In the genomic region with DNA sequence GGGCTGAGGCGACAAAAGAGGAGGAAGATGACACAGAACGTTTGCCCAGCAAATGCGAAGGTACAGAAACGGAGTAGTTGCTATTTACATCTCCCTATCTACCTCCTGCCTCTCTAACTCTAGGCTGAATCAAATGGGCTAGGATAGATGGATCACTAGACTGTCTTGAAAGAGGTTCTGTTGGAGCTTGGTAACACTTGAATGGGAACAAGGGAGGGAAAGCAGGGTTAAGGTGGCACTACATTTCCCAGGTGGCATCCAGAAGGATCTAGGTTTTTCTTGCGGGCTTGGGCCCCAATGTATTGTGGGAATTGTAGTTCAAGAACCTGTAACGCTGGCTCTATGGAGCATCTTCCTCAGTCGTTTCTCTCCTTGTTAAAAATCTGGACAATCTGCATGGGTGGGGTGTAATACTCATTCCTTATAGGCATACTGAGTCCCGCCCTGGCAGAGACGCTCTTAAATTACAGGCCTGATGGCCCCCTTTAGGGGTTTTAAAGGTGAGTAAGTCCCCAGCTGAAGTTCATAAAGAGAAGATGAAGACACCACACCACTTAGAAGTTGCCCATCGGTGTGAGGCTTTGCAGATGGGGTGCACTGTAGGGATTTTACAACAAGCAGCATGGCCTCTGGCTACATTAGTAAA, we compare ENCODE assay signal across 7 mouse cellular contexts. TPM values are rescaled to one million over a fixed set of nuclear protein-coding genes. Genes with fewer than 3 reads are reported as not detected.
A peak's percentile ranks its signal among the peaks of the same experiment; 100 is the strongest.
DNase-seq lines count a peak whose midpoint lies in the region; ATAC-seq lines count a peak whose summit lies in the region.

No protein-coding gene starts in this region.

- peaks cover 13% of the 10 kb centered on the region for H3K4me1 ChIP-seq in hindbrain, embryonic 16.5 days (ENCODE audit: control insufficient read depth, insufficient read depth, low read depth, low read length)

- ATAC-seq in hindbrain, embryonic 16.5 days, result peak; percentile 86

- H3K9me3 ChIP-seq in hindbrain, embryonic 16.5 days (ENCODE audit: control insufficient read depth, low read length), result no peaks in the 10 kb centered on the region

- H3K9ac ChIP-seq in hindbrain, embryonic 16.5 days (ENCODE audit: low read depth, low read length), result peak overlapping the region; percentile 67

- under 1% methylated on average over 10 of the region's 10 CpGs for WGBS in hindbrain, embryonic 16.5 days

- peak overlapping the region; percentile 55 for H3K4me3 ChIP-seq in hindbrain, embryonic 16.5 days (ENCODE audit: low read length)

- no peaks in the 10 kb centered on the region for H3K27me3 ChIP-seq in hindbrain, embryonic 16.5 days (replicated peaks; ENCODE audit: control insufficient read depth, insufficient read depth, low read length)

- DNase-seq in adipocyte (ENCODE audit: low spot score), result peak; percentile 91
- peak; percentile 68 to 80 for DNase-seq in cerebellum, postnatal 25 days
- peak; percentile 79 to 86 for DNase-seq in frontal cortex, postnatal 36 days (ENCODE audit: low spot score in 2 of 2)
- peak; percentile 67 to 76 for DNase-seq in left cerebral cortex, adult 18-20 months (ENCODE audit: low spot score in 2 of 2)
- DNase-seq in lung, postnatal 4 days, result peak; percentile 54 to 75
- peak; percentile 82 to 85 for DNase-seq in right cerebral cortex, adult 2 months (ENCODE audit: low spot score in 2 of 2)

- H3K4me2 ChIP-seq in hindbrain, embryonic 16.5 days (ENCODE audit: low read length), result peak overlapping the region; percentile 88

- H3K36me3 ChIP-seq in hindbrain, embryonic 16.5 days (ENCODE audit: control insufficient read depth, insufficient read depth, low read length), result peaks cover 12% of the 10 kb centered on the region

- H3K27ac ChIP-seq in hindbrain, embryonic 16.5 days (ENCODE audit: low read depth, low read length), result peak overlapping the region; percentile 64

RNA-seq across cellular contexts. Expression of gene Cnpy4, which starts 0.5 kb away (rescaled TPM):
- 28.2 and 30.3 TPM in 2 replicates for polyA plus RNA-seq in hindbrain, embryonic 16.5 days (2015; fragmentation: Nextera tagmentation; extraction: Ambion mirVana)
- total RNA-seq in left cerebral cortex, adult 18-20 months (2021), result 10 to 100 TPM; 13.0 to 16.3 TPM

RNA-seq across cellular contexts. Expression of gene Taf6, which starts 0.5 kb away (rescaled TPM):
- polyA plus RNA-seq in hindbrain, embryonic 16.5 days (2015; fragmentation: Nextera tagmentation; extraction: Ambion mirVana), result 64.7 and 75.2 TPM in 2 replicates
- total RNA-seq in left cerebral cortex, adult 18-20 months (2021), result 10 to 100 TPM; 42.4 to 43.2 TPM

RNA-seq across cellular contexts. Expression of gene Mblac1, which starts 6.3 kb away (rescaled TPM):
- polyA plus RNA-seq in hindbrain, embryonic 16.5 days (2015; fragmentation: Nextera tagmentation; extraction: Ambion mirVana), result 12.8 and 14.5 TPM in 2 replicates
- 1 to 10 TPM; 8.6 TPM for total RNA-seq in left cerebral cortex, adult 18-20 months (2021)

RNA-seq across cellular contexts. Expression of gene Mcm7, which starts 15.6 kb away (rescaled TPM):
- 68.0 and 80.4 TPM in 2 replicates for polyA plus RNA-seq in hindbrain, embryonic 16.5 days (2015; fragmentation: Nextera tagmentation; extraction: Ambion mirVana)
- 10 to 100 TPM; 14.0 to 15.7 TPM for total RNA-seq in left cerebral cortex, adult 18-20 months (2021)

RNA-seq across cellular contexts. Expression of gene Ap4m1, which starts 16.0 kb away (rescaled TPM):
- 20.3 and 22.9 TPM in 2 replicates for polyA plus RNA-seq in hindbrain, embryonic 16.5 days (2015; fragmentation: Nextera tagmentation; extraction: Ambion mirVana)
- 10 to 100 TPM; 19.9 to 22.1 TPM for total RNA-seq in left cerebral cortex, adult 18-20 months (2021)

Comparison
In these comparisons a context has a peak if more than half of its experiments do, and no peak if none do; other contexts are left out.
1. Peak in every context shown above with its lines: DNase-seq, ATAC-seq, H3K4me3 ChIP-seq and H3K27ac ChIP-seq.